Mouse (Mus musculus): ENCODE results near the gene B3gnt2. TPM values are rescaled to one million over a fixed set of nuclear protein-coding genes. Genes with fewer than 3 reads are reported as not detected.

B3gnt2 gene
- polyA plus RNA-seq, 1 experiment from 2014 or later, result 20.4 TPM

- Histone ChIP-seq H3K27ac (ENCODE audit: low read length) (no peak overlapping the region), H3K9me3 (ENCODE audit: low read length) (no peaks in the 10 kb centered on the region), H3K36me3 (ENCODE audit: insufficient read depth, low read length) (no peaks in the 10 kb centered on the region), H3K4me3 (ENCODE audit: low read depth, low read length) (no peak overlapping the region), H3K27me3 (replicated peaks; ENCODE audit: insufficient read depth, low read length) (no peaks in the 10 kb centered on the region), H3K4me2 (replicated peaks; ENCODE audit: low read depth, low read length) (no peak overlapping the region), H3K4me1 (ENCODE audit: insufficient read depth, low read depth, low read length) (0 out of 2 replicates have a peak, but pooled peaks cover 3% of the 10 kb centered on the region), H3K9ac (replicated peaks; ENCODE audit: low read depth) (no peak overlapping the region)
- 87% methylated on average over 7 of the region's 7 CpGs for WGBS
- no peak for ATAC-seq
- DNase-seq (ENCODE audit: low spot score), result no peak
- TF ChIP-seq CTCF (IDR thresholded peaks at IDR 0.05) (no peak), EP300 (IDR thresholded peaks at IDR 0.05) (no peak)
These were observed 5.0 kb upstream of the B3gnt2 start for GRCm38 (mm10) chr11:22865635-22866246.

- H3K27me3 ChIP-seq (replicated peaks; ENCODE audit: insufficient read depth, low read length), result no peaks in the 10 kb centered on the region
- 55% methylated on average over 8 of the region's 8 CpGs for WGBS
- no peak overlapping the region for H3K4me2 ChIP-seq (replicated peaks; ENCODE audit: low read depth, low read length)
- TF ChIP-seq EP300 (IDR thresholded peaks at IDR 0.05) (no peak; the same call in 1 of the 2 replicates), CTCF (IDR thresholded peaks at IDR 0.05) (no peak)
- peak; percentile 73 for DNase-seq (ENCODE audit: low spot score)
- H3K4me1 ChIP-seq (ENCODE audit: insufficient read depth, low read depth, low read length), result 0 out of 2 replicates have a peak, but pooled peaks cover 3% of the 10 kb centered on the region
- no peak overlapping the region for H3K4me3 ChIP-seq (ENCODE audit: low read depth, low read length)
- peak overlapping the region; percentile 73 for H3K27ac ChIP-seq (ENCODE audit: low read length)
- H3K36me3 ChIP-seq (ENCODE audit: insufficient read depth, low read length), result no peaks in the 10 kb centered on the region
- peak; percentile 42 for ATAC-seq
- no peaks in the 10 kb centered on the region for H3K9me3 ChIP-seq (ENCODE audit: low read length)
- H3K9ac ChIP-seq (replicated peaks; ENCODE audit: low read depth), result no peak overlapping the region
These were observed 3.7 kb upstream of the B3gnt2 start for GRCm38 (mm10) chr11:22864305-22865060.

- Histone ChIP-seq H3K4me2 (replicated peaks; ENCODE audit: low read depth, low read length) (no peak overlapping the region), H3K9ac (replicated peaks; ENCODE audit: low read depth) (no peak overlapping the region), H3K4me3 (ENCODE audit: low read depth, low read length) (no peak overlapping the region), H3K27me3 (replicated peaks; ENCODE audit: insufficient read depth, low read length) (no peaks in the 10 kb centered on the region), H3K36me3 (ENCODE audit: insufficient read depth, low read length) (no peaks in the 10 kb centered on the region), H3K9me3 (ENCODE audit: low read length) (no peaks in the 10 kb centered on the region), H3K4me1 (ENCODE audit: insufficient read depth, low read depth, low read length) (0 out of 2 replicates have a peak, but pooled peaks cover 3% of the 10 kb centered on the region), H3K27ac (ENCODE audit: low read length) (no peak overlapping the region)
- no peak for ATAC-seq
- TF ChIP-seq EP300 (IDR thresholded peaks at IDR 0.05) (no peak), CTCF (IDR thresholded peaks at IDR 0.05) (no peak)
- no peak for DNase-seq (ENCODE audit: low spot score)
- 59% methylated on average over 4 of the region's 4 CpGs for WGBS
These were observed 2.8 kb upstream of the B3gnt2 start for GRCm38 (mm10) chr11:22863581-22863980.

GRCm38 (mm10) chr11:22861315-22861714, 554 bp upstream of the B3gnt2 start:
- Histone ChIP-seq H3K9me3 (ENCODE audit: low read length) (no peaks in the 10 kb centered on the region), H3K27me3 (replicated peaks; ENCODE audit: insufficient read depth, low read length) (no peaks in the 10 kb centered on the region), H3K9ac (replicated peaks; ENCODE audit: low read depth) (no peak overlapping the region), H3K36me3 (ENCODE audit: insufficient read depth, low read length) (no peaks in the 10 kb centered on the region), H3K4me1 (ENCODE audit: insufficient read depth, low read depth, low read length) (0 out of 2 replicates have a peak, but pooled peaks cover 6% of the 10 kb centered on the region), H3K4me2 (replicated peaks; ENCODE audit: low read depth, low read length) (peak overlapping the region; percentile 87; the same call in 1 of the 2 replicates), H3K4me3 (ENCODE audit: low read depth, low read length) (0 out of 2 replicates have a peak overlapping the region, but pooled peaks have one; percentile 87), H3K27ac (ENCODE audit: low read length) (peak overlapping the region; percentile 98; the same call in 1 of the 2 replicates)
- peak; percentile 61 for DNase-seq (ENCODE audit: low spot score)
- 41% methylated on average over 4 of the region's 4 CpGs for WGBS
- no peak for TF ChIP-seq CTCF (IDR thresholded peaks at IDR 0.05)
- TF ChIP-seq EP300 (IDR thresholded peaks at IDR 0.05), result no peak
- ATAC-seq, result no peak

- Histone ChIP-seq H3K4me1 (ENCODE audit: insufficient read depth, low read depth, low read length) (0 out of 2 replicates have a peak, but pooled peaks cover 6% of the 10 kb centered on the region), H3K27ac (ENCODE audit: low read length) (peak overlapping the region; percentile 98), H3K9me3 (ENCODE audit: low read length) (no peaks in the 10 kb centered on the region), H3K9ac (replicated peaks; ENCODE audit: low read depth) (peak overlapping the region; percentile 85), H3K27me3 (replicated peaks; ENCODE audit: insufficient read depth, low read length) (no peaks in the 10 kb centered on the region), H3K4me3 (ENCODE audit: low read depth, low read length) (peak overlapping the region; percentile 87), H3K4me2 (replicated peaks; ENCODE audit: low read depth, low read length) (peak overlapping the region; percentile 87), H3K36me3 (ENCODE audit: insufficient read depth, low read length) (no peaks in the 10 kb centered on the region)
- WGBS, result under 1% methylated on average over 44 of the region's 55 CpGs
- peak; percentile 93 for ATAC-seq
- peak; percentile 95 for DNase-seq (ENCODE audit: low spot score)
- TF ChIP-seq EP300 (IDR thresholded peaks at IDR 0.05), result no peak; the same call in 1 of the 2 replicates
- TF ChIP-seq CTCF (IDR thresholded peaks at IDR 0.05), result peak; percentile 42
These were observed 977 bp downstream of the B3gnt2 start for GRCm38 (mm10) chr11:22859633-22860334.

- DNase-seq (ENCODE audit: low spot score) (no peak), ATAC-seq (peak; percentile 53)
- H3K4me2 ChIP-seq (replicated peaks; ENCODE audit: low read depth, low read length), result peak overlapping the region; percentile 87
- H3K4me3 ChIP-seq (ENCODE audit: low read depth, low read length), result peak overlapping the region; percentile 87
- H3K4me1 ChIP-seq (ENCODE audit: insufficient read depth, low read depth, low read length), result 0 out of 2 replicates have a peak, but pooled peaks cover 6% of the 10 kb centered on the region
- WGBS, result 0% methylated on average over 17 of the region's 41 CpGs
- no peaks in the 10 kb centered on the region for H3K27me3 ChIP-seq (replicated peaks; ENCODE audit: insufficient read depth, low read length)
- H3K9ac ChIP-seq (replicated peaks; ENCODE audit: low read depth), result peak overlapping the region; percentile 85
- TF ChIP-seq EP300 (IDR thresholded peaks at IDR 0.05), result no peak
- TF ChIP-seq CTCF (IDR thresholded peaks at IDR 0.05), result no peak; the same call in 1 of the 2 replicates
- no peaks in the 10 kb centered on the region for H3K9me3 ChIP-seq (ENCODE audit: low read length)
- peak overlapping the region; percentile 98 for H3K27ac ChIP-seq (ENCODE audit: low read length)
- no peaks in the 10 kb centered on the region for H3K36me3 ChIP-seq (ENCODE audit: insufficient read depth, low read length)
These were observed 1.5 kb downstream of the B3gnt2 start for GRCm38 (mm10) chr11:22859301-22859632.
